Mouse (Mus musculus) G1E (cell line): ENCODE measurements around the gene Asic2. TPM values are rescaled to one million over a fixed set of nuclear protein-coding genes. Genes with fewer than 3 reads are reported as not detected.

Experiments used
- ATAC-seq: 2 replicates; pipeline ENCODE4 v1.8.0; 2016; ENCODE audit warnings: mild to moderate bottlenecking; ENCODE audit not compliant: insufficient number of reproducible peaks, poor library complexity, low FRiP score, severe bottlenecking; ENCODE audit errors: extremely low read depth
- DNase-seq: peaks from one replicate; pipeline ENCODE4 v3.0.0; 2012; ENCODE audit warnings: low spot score
- H3K27me3 ChIP-seq: 2 replicates; pipeline ENCODE4 v1.6.1; 2012; ENCODE audit warnings: mild to moderate bottlenecking, low read length, inconsistent platforms; ENCODE audit not compliant: insufficient read depth
- H3K36me3 ChIP-seq: replicated peaks from 2 replicates; pipeline ENCODE3; 2012; ENCODE audit warnings: mild to moderate bottlenecking, inconsistent platforms
- H3K4me1 ChIP-seq: 2 replicates; pipeline ENCODE4 v1.6.1; 2012; ENCODE audit warnings: low read depth, low read length, inconsistent platforms, mixed read lengths; ENCODE audit not compliant: insufficient read depth
- H3K4me3 ChIP-seq: 2 replicates; pipeline ENCODE4 v1.5.1; 2012; ENCODE audit warnings: low read depth, mild to moderate bottlenecking, inconsistent platforms, low read length, moderate library complexity, mixed read lengths
- H3K9me3 ChIP-seq: replicated peaks from 2 replicates; pipeline ENCODE4 v1.6.1; 2012; ENCODE audit warnings: inconsistent platforms
- CTCF ChIP-seq: IDR thresholded peaks from 2 replicates; pipeline ENCODE4 v1.5.1; 2012; ENCODE audit warnings: low read depth, low read length, inconsistent platforms, mixed read lengths
- GATA1 ChIP-seq: IDR thresholded peaks from 2 replicates; pipeline ENCODE4 v1.6.1; 2012; ENCODE audit warnings: borderline replicate concordance, low read length, inconsistent platforms, mixed read lengths
- GATA2 ChIP-seq: IDR thresholded peaks from 2 replicates; pipeline ENCODE4 v1.6.1; 2012; ENCODE audit warnings: low read depth, low read length, inconsistent platforms, borderline replicate concordance
- POLR2AphosphoS5 ChIP-seq: IDR thresholded peaks from 2 replicates; pipeline ENCODE4 v1.6.1; 2012; ENCODE audit warnings: low read depth, low read length, inconsistent platforms; ENCODE audit not compliant: insufficient replicate concordance
- TAL1 ChIP-seq: conservative IDR thresholded peaks from 2 replicates; pipeline ENCODE4 v1.6.1; 2012; ENCODE audit warnings: low read depth, low read length, inconsistent platforms, mixed read lengths
- polyA plus RNA-seq: library from polyadenylated mRNA; stranded (reverse); fragments of >175 nt; gene quantifications from 2 replicates; pipeline ENCODE4 v1.2.3, GENCODE M21; 2012
- total RNA-seq, 2 experiments: library from RNA; stranded (forward) in 1 of 2; stranded (reverse) in 1 of 2; fragments of 200-1000 nt in 1 of 2; fragments of >200 nt in 1 of 2; fragmentation: Nextera tagmentation in 1 of 2; gene quantifications; 2 replicates each; pipeline ENCODE4 v1.2.3; 2014 to 2017

Asic2 gene
- total and polyA plus RNA-seq, 3 experiments: 0.16 TPM; not detected in 2

- peaks cover 69% of the 10 kb centered on the region for H3K9me3 ChIP-seq
- H3K27me3 ChIP-seq: no peaks in the 10 kb centered on the region
- ATAC-seq (no peak), DNase-seq (no peak)
- no peaks in the 10 kb centered on the region for H3K36me3 ChIP-seq
- H3K4me3 ChIP-seq: no peak overlapping the region
- no peaks in the 10 kb centered on the region for H3K4me1 ChIP-seq
- TF ChIP-seq GATA1: no peak
- no peak for TF ChIP-seq POLR2AphosphoS5
- TF ChIP-seq TAL1: no peak
- no peak for TF ChIP-seq GATA2
- no peak for TF ChIP-seq CTCF
Observed at GRCm38 (mm10) chr11:81115666-81116065, 852.6 kb downstream of the Asic2 start.

- ATAC-seq (no peak), DNase-seq (no peak)
- no peaks in the 10 kb centered on the region for H3K4me1 ChIP-seq
- H3K4me3 ChIP-seq: no peak overlapping the region
- TF ChIP-seq CTCF: no peak
- TF ChIP-seq POLR2AphosphoS5: no peak
- no peak for TF ChIP-seq GATA2
- TF ChIP-seq GATA1: no peak
- TF ChIP-seq TAL1: no peak
- H3K9me3 ChIP-seq: peaks cover 79% of the 10 kb centered on the region
- no peaks in the 10 kb centered on the region for H3K27me3 ChIP-seq
- no peaks in the 10 kb centered on the region for H3K36me3 ChIP-seq
Observed at GRCm38 (mm10) chr11:81111626-81112025, 856.6 kb downstream of the Asic2 start.

GRCm38 (mm10) chr11:81110049-81110448 lies 858.2 kb downstream of the Asic2 start:
- Histone ChIP-seq H3K27me3 (no peaks in the 10 kb centered on the region), H3K36me3 (no peaks in the 10 kb centered on the region), H3K4me3 (no peak overlapping the region), H3K4me1 (no peaks in the 10 kb centered on the region), H3K9me3 (peaks cover 73% of the 10 kb centered on the region)
- TF ChIP-seq CTCF (no peak), POLR2AphosphoS5 (no peak), GATA2 (no peak), GATA1 (no peak), TAL1 (no peak)
- DNase-seq: no peak
- ATAC-seq: no peak

GRCm38 (mm10) chr11:81106949-81107348 lies 861.3 kb downstream of the Asic2 start:
- Histone ChIP-seq H3K4me1 (no peaks in the 10 kb centered on the region), H3K27me3 (no peaks in the 10 kb centered on the region), H3K9me3 (peaks cover 82% of the 10 kb centered on the region), H3K4me3 (no peak overlapping the region), H3K36me3 (no peaks in the 10 kb centered on the region)
- ATAC-seq (no peak), DNase-seq (no peak)
- no peak for TF ChIP-seq GATA2
- TF ChIP-seq POLR2AphosphoS5: no peak
- TF ChIP-seq TAL1: no peak
- TF ChIP-seq CTCF: no peak
- no peak for TF ChIP-seq GATA1

GRCm38 (mm10) chr11:81100829-81101228 lies 867.4 kb downstream of the Asic2 start:
- TF ChIP-seq POLR2AphosphoS5 (no peak), CTCF (no peak), GATA2 (no peak), TAL1 (no peak), GATA1 (no peak)
- Histone ChIP-seq H3K36me3 (no peaks in the 10 kb centered on the region), H3K9me3 (peaks cover 80% of the 10 kb centered on the region), H3K4me3 (no peak overlapping the region), H3K4me1 (no peaks in the 10 kb centered on the region), H3K27me3 (no peaks in the 10 kb centered on the region)
- no peak for ATAC-seq
- no peak for DNase-seq

- no peak overlapping the region for H3K4me3 ChIP-seq
- no peak for TF ChIP-seq POLR2AphosphoS5
- TF ChIP-seq TAL1: no peak
- TF ChIP-seq GATA2: no peak
- TF ChIP-seq GATA1: no peak
- no peak for TF ChIP-seq CTCF
- peaks cover 70% of the 10 kb centered on the region for H3K9me3 ChIP-seq
- H3K4me1 ChIP-seq: no peaks in the 10 kb centered on the region
- no peaks in the 10 kb centered on the region for H3K27me3 ChIP-seq
- DNase-seq (no peak), ATAC-seq (no peak)
- H3K36me3 ChIP-seq: no peaks in the 10 kb centered on the region
Observed at GRCm38 (mm10) chr11:81096011-81096410, 872.2 kb downstream of the Asic2 start.

GRCm38 (mm10) chr11:81094581-81094980 lies 873.7 kb downstream of the Asic2 start:
- peaks cover 67% of the 10 kb centered on the region for H3K9me3 ChIP-seq
- TF ChIP-seq GATA2 (no peak), CTCF (no peak), POLR2AphosphoS5 (no peak), TAL1 (no peak), GATA1 (no peak)
- DNase-seq (no peak), ATAC-seq (no peak)
- no peaks in the 10 kb centered on the region for H3K27me3 ChIP-seq
- H3K4me3 ChIP-seq: no peak overlapping the region
- H3K36me3 ChIP-seq: no peaks in the 10 kb centered on the region
- H3K4me1 ChIP-seq: no peaks in the 10 kb centered on the region
